In genomic region chr6:4971229-4971628, GRCm38 (mm10) we compare ENCODE assay signal across 19 mouse cellular contexts.
DNase-seq lines count a peak whose midpoint lies in the region; ATAC-seq and TF ChIP-seq lines count a peak whose summit lies in the region.
"Had no signal": no experiment of that assay in that cellular context is flagged by ENCODE, and none has a peak within 500 bp of the region (broad histone marks: within the 10 kb centered on the region; RNA-seq: fewer than 3 reads in every experiment).

No protein-coding gene starts in this region.

- TF ChIP-seq CTCF in lung, adult 2 months (IDR thresholded peaks at IDR 0.05; ENCODE audit: insufficient read depth, low read length), result no peak

- H3K9ac ChIP-seq in embryonic facial prominence, embryonic 13.5 days, result no peak overlapping the region
- H3K9ac ChIP-seq in heart, embryonic 15.5 days, result no peak overlapping the region
- no peak overlapping the region for H3K9ac ChIP-seq in liver, embryonic 11.5 days (ENCODE audit: low read depth, low read length)
- H3K9ac ChIP-seq: forebrain, embryonic 12.5 days; hindbrain, embryonic 14.5 days; limb, embryonic 12.5 days; liver, embryonic 14.5 days; midbrain, embryonic 12.5 days had no signal

- H3K27me3 ChIP-seq in embryonic facial prominence, embryonic 13.5 days, result no peaks in the 10 kb centered on the region
- no peaks in the 10 kb centered on the region for H3K27me3 ChIP-seq in embryonic facial prominence, embryonic 10.5 days (replicated peaks; ENCODE audit: low read depth, poor library complexity, severe bottlenecking)
- H3K27me3 ChIP-seq in heart, embryonic 15.5 days, result no peaks in the 10 kb centered on the region
- no peaks in the 10 kb centered on the region for H3K27me3 ChIP-seq in liver, embryonic 11.5 days (replicated peaks; ENCODE audit: control insufficient read depth, insufficient read depth, low read length)
- H3K27me3 ChIP-seq: forebrain, embryonic 12.5 days; limb, embryonic 12.5 days; midbrain, embryonic 12.5 days had no signal

- no peak for ATAC-seq in embryonic facial prominence, embryonic 13.5 days (ENCODE audit: insufficient number of reproducible peaks, insufficient read depth, low FRiP score, low TSS enrichment, low read depth)
- ATAC-seq in heart, embryonic 15.5 days (replicated peaks; ENCODE audit: insufficient number of reproducible peaks, insufficient read depth, low FRiP score, low read depth), result no peak
- no peak for ATAC-seq in liver, embryonic 11.5 days (replicated peaks; ENCODE audit: low FRiP score)
- ATAC-seq: intestine, embryonic 16.5 days had no signal

- no peak for TF ChIP-seq POLR2A in lung, adult 2 months (IDR thresholded peaks at IDR 0.05; ENCODE audit: borderline replicate concordance, extremely low read depth, low read depth, low read length)

- WGBS in embryonic facial prominence, embryonic 13.5 days, result 80% methylated on average over 9 of the region's 9 CpGs
- 93% methylated on average over 9 of the region's 9 CpGs for WGBS in embryonic facial prominence, embryonic 10.5 days
- WGBS in lung, adult 2 months, result 74% methylated on average over 9 of the region's 9 CpGs
- 53% methylated on average over 9 of the region's 9 CpGs for WGBS in heart, embryonic 15.5 days
- 85% methylated on average over 9 of the region's 9 CpGs for WGBS in liver, embryonic 11.5 days

- 0 out of 2 replicates have a peak overlapping the region, but pooled peaks have one; percentile 3 for H3K27ac ChIP-seq in embryonic facial prominence, embryonic 13.5 days
- no peak overlapping the region for H3K27ac ChIP-seq in embryonic facial prominence, embryonic 10.5 days (replicated peaks)
- no peak overlapping the region for H3K27ac ChIP-seq in heart, embryonic 15.5 days
- no peak overlapping the region for H3K27ac ChIP-seq in liver, embryonic 11.5 days (ENCODE audit: low read depth, low read length)
- H3K27ac ChIP-seq: forebrain, embryonic 12.5 days; hindbrain, embryonic 14.5 days; left cerebral cortex, adult 2 months; liver, embryonic 14.5 days; macrophage; midbrain, embryonic 12.5 days had no signal

- no peak overlapping the region for H3K4me3 ChIP-seq in embryonic facial prominence, embryonic 13.5 days
- H3K4me3 ChIP-seq in embryonic facial prominence, embryonic 10.5 days, result no peak overlapping the region
- H3K4me3 ChIP-seq in lung, adult 2 months (replicated peaks; ENCODE audit: extremely low read depth, low read depth, low read length), result no peak overlapping the region
- H3K4me3 ChIP-seq in heart, embryonic 15.5 days, result no peak overlapping the region
- no peak overlapping the region for H3K4me3 ChIP-seq in liver, embryonic 11.5 days (ENCODE audit: low read depth, low read length)
- H3K4me3 ChIP-seq: forebrain, embryonic 12.5 days; left cerebral cortex, adult 2 months; limb, embryonic 12.5 days; midbrain, embryonic 12.5 days had no signal

- DNase-seq in embryonic facial prominence, embryonic 10.5 days (ENCODE audit: low spot score), result no peak
- DNase-seq in lung, adult 18-20 months, result peak; percentile 13 to 40
- DNase-seq in lung, adult 2 months, result no peak
- peak; percentile 42 for DNase-seq in lung, postnatal 36 days
- DNase-seq in liver, embryonic 11.5 days (ENCODE audit: low spot score), result no peak
- no peak for DNase-seq in ovary, postnatal 36 days (ENCODE audit: low spot score)
- DNase-seq: adrenal gland, adult 8-10 months; cerebellum, adult 11-12 months; retina, postnatal 1 day had no signal

- peaks cover 8% of the 10 kb centered on the region; the same call in 1 of the 2 replicates for H3K4me1 ChIP-seq in embryonic facial prominence, embryonic 13.5 days
- 0 out of 2 replicates have a peak, but pooled peaks cover 6% of the 10 kb centered on the region for H3K4me1 ChIP-seq in embryonic facial prominence, embryonic 10.5 days
- H3K4me1 ChIP-seq in lung, adult 2 months (ENCODE audit: control insufficient read depth, insufficient read depth, low read length), result no peaks in the 10 kb centered on the region
- H3K4me1 ChIP-seq in heart, embryonic 15.5 days (replicated peaks), result no peaks in the 10 kb centered on the region
- no peaks in the 10 kb centered on the region for H3K4me1 ChIP-seq in liver, embryonic 11.5 days (replicated peaks; ENCODE audit: control insufficient read depth, insufficient read depth, low read length)
- H3K4me1 ChIP-seq: forebrain, embryonic 12.5 days; midbrain, embryonic 12.5 days had no signal

- no peaks in the 10 kb centered on the region for H3K36me3 ChIP-seq in embryonic facial prominence, embryonic 13.5 days
- peaks cover 4% of the 10 kb centered on the region for H3K36me3 ChIP-seq in embryonic facial prominence, embryonic 10.5 days (replicated peaks)
- H3K36me3 ChIP-seq in heart, embryonic 15.5 days, result no peaks in the 10 kb centered on the region
- H3K36me3 ChIP-seq in liver, embryonic 11.5 days (ENCODE audit: control insufficient read depth, insufficient read depth, low read length), result no peaks in the 10 kb centered on the region
- H3K36me3 ChIP-seq: forebrain, embryonic 12.5 days; limb, embryonic 12.5 days; midbrain, embryonic 12.5 days had no signal

- H3K9me3 ChIP-seq in embryonic facial prominence, embryonic 13.5 days, result no peaks in the 10 kb centered on the region
- H3K9me3 ChIP-seq in embryonic facial prominence, embryonic 10.5 days, result no peaks in the 10 kb centered on the region
- H3K9me3 ChIP-seq in heart, embryonic 15.5 days (replicated peaks), result no peaks in the 10 kb centered on the region
- H3K9me3 ChIP-seq in liver, embryonic 11.5 days (ENCODE audit: control insufficient read depth, low read length), result no peaks in the 10 kb centered on the region
- H3K9me3 ChIP-seq: forebrain, embryonic 12.5 days; limb, embryonic 12.5 days; midbrain, embryonic 12.5 days had no signal

- no peak overlapping the region for H3K4me2 ChIP-seq in embryonic facial prominence, embryonic 13.5 days
- 0 out of 2 replicates have a peak overlapping the region, but pooled peaks have one; percentile 30 for H3K4me2 ChIP-seq in heart, embryonic 15.5 days
- H3K4me2 ChIP-seq in liver, embryonic 11.5 days, result no peak overlapping the region
- H3K4me2 ChIP-seq: forebrain, embryonic 12.5 days; hindbrain, embryonic 14.5 days; limb, embryonic 12.5 days; midbrain, embryonic 12.5 days had no signal

Comparison
In these comparisons a context has a peak if more than half of its experiments do, and no peak if none do; other contexts are left out.
1. DNase-seq: peak in lung, adult 18-20 months (2 of 2) and lung, postnatal 36 days (single experiment); none in embryonic facial prominence, embryonic 10.5 days (single experiment), lung, adult 2 months (single experiment), liver, embryonic 11.5 days (single experiment) and ovary, postnatal 36 days (single experiment).